Mouse (Mus musculus): ENCODE results near the gene 1700020N01Rik. TPM values are rescaled to one million over a fixed set of nuclear protein-coding genes. Genes with fewer than 3 reads are reported as not detected.

1700020N01Rik gene
- polyA plus RNA-seq, 1 experiment from 2014 or later, result not detected

DNA sequence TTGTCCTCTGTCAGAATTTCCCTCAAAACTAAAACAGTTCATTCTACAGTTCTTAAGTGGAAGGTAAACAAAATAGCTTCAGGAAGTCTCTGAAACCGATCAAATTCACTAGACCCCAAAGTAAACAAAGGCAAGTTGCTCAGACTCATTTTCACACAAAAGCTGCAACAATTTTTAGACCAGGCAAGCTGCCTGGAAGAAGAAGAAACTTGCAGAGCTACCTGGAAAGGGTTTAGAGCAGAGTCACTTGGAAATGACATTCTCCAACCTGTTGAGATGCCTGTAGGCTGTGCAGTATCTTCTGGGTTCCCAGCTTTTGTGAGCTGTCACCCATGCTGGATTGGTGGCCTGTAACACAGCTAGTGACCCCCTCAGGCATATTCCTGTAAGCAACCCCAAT lies 11.4 kb upstream of the 1700020N01Rik start:
- Histone ChIP-seq H3K27ac (replicated peaks; ENCODE audit: low read depth, low read length) (no peak overlapping the region), H3K9me3 (ENCODE audit: control insufficient read depth, low read length) (no peaks in the 10 kb centered on the region), H3K9ac (ENCODE audit: low read length) (no peak overlapping the region), H3K4me1 (ENCODE audit: control insufficient read depth, insufficient read depth, low read length) (no peaks in the 10 kb centered on the region), H3K4me2 (ENCODE audit: low read depth, severe bottlenecking) (no peak overlapping the region), H3K4me3 (ENCODE audit: low read depth, low read length) (no peak overlapping the region), H3K36me3 (ENCODE audit: control insufficient read depth, insufficient read depth, low read length) (no peaks in the 10 kb centered on the region), H3K27me3 (ENCODE audit: control insufficient read depth, insufficient read depth, low read length) (no peaks in the 10 kb centered on the region)
- DNase-seq (ENCODE audit: low spot score), result no peak
- 93% methylated on average over 1 of the region's 1 CpGs for WGBS
- no peak for ATAC-seq (ENCODE audit: insufficient number of reproducible peaks, low FRiP score, low TSS enrichment, low read depth)

DNA sequence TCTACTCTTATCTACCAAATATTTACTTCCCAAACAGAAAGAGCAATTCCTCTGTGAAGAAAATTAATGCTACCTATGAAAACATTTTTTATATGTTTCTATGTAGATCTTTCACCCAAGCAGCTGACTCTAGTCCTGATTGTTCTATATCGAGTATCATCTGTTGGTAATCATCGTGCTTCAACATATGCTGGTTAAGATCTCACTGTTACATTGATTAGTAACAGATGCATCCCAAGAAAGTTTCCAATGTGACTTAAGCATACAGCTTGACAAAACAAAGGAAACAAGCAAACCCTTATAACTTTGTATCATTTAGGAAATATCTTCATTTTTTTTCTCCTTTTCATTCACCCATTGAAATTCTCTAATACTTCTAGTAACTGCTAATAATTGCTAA lies 5.9 kb upstream of the 1700020N01Rik start:
- no peaks in the 10 kb centered on the region for H3K9me3 ChIP-seq (ENCODE audit: control insufficient read depth, low read length)
- ATAC-seq (ENCODE audit: insufficient number of reproducible peaks, low FRiP score, low TSS enrichment, low read depth), result no peak
- 44% methylated on average over 2 of the region's 2 CpGs for WGBS

DNA sequence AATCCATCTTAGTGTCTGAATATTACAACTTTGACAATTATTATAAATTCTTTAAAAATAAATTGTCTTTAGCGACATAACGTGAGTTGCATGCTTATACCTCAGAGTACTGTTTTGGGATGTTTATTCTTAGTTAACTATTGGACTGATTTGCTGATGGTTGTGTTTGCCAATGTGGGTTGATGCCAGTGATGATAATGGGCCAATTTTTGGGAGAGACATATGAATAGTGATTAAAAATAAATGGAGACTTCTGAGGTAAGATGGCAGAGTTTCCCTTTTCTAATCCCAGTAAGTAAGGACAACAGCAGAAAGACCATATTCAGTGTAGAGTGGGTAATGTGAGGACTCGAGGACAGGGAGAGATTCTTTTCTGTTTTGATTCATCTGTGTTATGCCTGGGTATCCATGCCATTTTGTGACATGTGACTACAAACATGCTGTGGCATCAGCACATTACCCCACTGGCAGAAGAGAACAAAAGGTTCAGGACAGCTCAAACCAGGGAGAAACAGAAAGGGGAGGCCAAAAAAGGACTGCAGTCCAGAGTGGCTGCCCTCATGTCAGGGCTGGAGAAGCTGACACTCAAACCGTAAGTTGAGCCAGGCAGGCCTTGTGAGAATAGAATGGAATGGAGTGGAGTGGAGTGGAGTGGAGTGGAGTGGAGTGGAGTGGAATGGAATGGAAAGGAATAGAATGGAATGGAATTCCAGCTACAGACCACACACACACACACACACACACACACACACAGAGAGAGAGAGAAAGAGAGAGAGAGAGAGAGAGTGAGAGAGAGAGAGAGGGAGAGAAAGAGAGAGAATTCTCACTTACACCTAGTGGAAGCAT lies 4.7 kb upstream of the 1700020N01Rik start:
- Histone ChIP-seq H3K27me3 (ENCODE audit: control insufficient read depth, insufficient read depth, low read length) (no peaks in the 10 kb centered on the region), H3K4me3 (ENCODE audit: low read depth, low read length) (no peak overlapping the region), H3K27ac (replicated peaks; ENCODE audit: low read depth, low read length) (no peak overlapping the region), H3K36me3 (ENCODE audit: control insufficient read depth, insufficient read depth, low read length) (no peaks in the 10 kb centered on the region), H3K4me2 (ENCODE audit: low read depth, severe bottlenecking) (no peak overlapping the region), H3K9ac (ENCODE audit: low read length) (no peak overlapping the region), H3K4me1 (ENCODE audit: control insufficient read depth, insufficient read depth, low read length) (no peaks in the 10 kb centered on the region), H3K9me3 (ENCODE audit: control insufficient read depth, low read length) (no peaks in the 10 kb centered on the region)
- no peak for ATAC-seq (ENCODE audit: insufficient number of reproducible peaks, low FRiP score, low TSS enrichment, low read depth)
- DNase-seq (ENCODE audit: low spot score), result no peak
- 90% methylated on average over 4 of the region's 4 CpGs for WGBS

More for the DNA sequence above, 5.9 kb upstream of the 1700020N01Rik start:
- no peak overlapping the region for H3K4me3 ChIP-seq (ENCODE audit: low read depth, low read length)
- no peaks in the 10 kb centered on the region for H3K36me3 ChIP-seq (ENCODE audit: control insufficient read depth, insufficient read depth, low read length)
- H3K27ac ChIP-seq (replicated peaks; ENCODE audit: low read depth, low read length), result no peak overlapping the region
- no peak overlapping the region for H3K4me2 ChIP-seq (ENCODE audit: low read depth, severe bottlenecking)
- no peaks in the 10 kb centered on the region for H3K4me1 ChIP-seq (ENCODE audit: control insufficient read depth, insufficient read depth, low read length)
- no peak for DNase-seq (ENCODE audit: low spot score)
- no peak overlapping the region for H3K9ac ChIP-seq (ENCODE audit: low read length)
- H3K27me3 ChIP-seq (ENCODE audit: control insufficient read depth, insufficient read depth, low read length), result no peaks in the 10 kb centered on the region

DNA sequence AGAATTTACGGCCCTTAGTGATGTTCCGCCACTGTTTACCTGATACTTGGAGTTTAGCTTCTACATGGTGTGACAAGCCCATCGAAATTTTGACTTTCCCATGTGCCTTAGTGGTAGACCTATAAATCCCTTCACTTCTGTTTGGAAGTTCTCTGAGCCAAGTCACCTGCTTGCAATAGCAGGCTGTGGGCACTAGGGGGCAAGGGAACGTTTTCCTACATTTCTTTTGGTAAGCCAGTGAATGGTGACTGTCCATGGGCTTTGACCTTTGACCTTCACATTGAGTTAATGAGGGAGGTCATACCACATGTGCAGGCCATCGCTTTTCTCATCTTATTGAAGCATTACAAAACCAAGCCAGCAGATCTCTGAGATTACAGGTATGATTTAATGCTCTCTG lies 8.0 kb downstream of the 1700020N01Rik start:
- Histone ChIP-seq H3K27ac (replicated peaks; ENCODE audit: low read depth, low read length) (no peak overlapping the region), H3K4me2 (ENCODE audit: low read depth, severe bottlenecking) (no peak overlapping the region), H3K27me3 (ENCODE audit: control insufficient read depth, insufficient read depth, low read length) (no peaks in the 10 kb centered on the region), H3K9me3 (ENCODE audit: control insufficient read depth, low read length) (no peaks in the 10 kb centered on the region), H3K9ac (ENCODE audit: low read length) (no peak overlapping the region), H3K4me3 (ENCODE audit: low read depth, low read length) (no peak overlapping the region), H3K4me1 (ENCODE audit: control insufficient read depth, insufficient read depth, low read length) (no peaks in the 10 kb centered on the region), H3K36me3 (ENCODE audit: control insufficient read depth, insufficient read depth, low read length) (no peaks in the 10 kb centered on the region)
- ATAC-seq (ENCODE audit: insufficient number of reproducible peaks, low FRiP score, low TSS enrichment, low read depth) (no peak), DNase-seq (ENCODE audit: low spot score) (peak; percentile 76)
- WGBS, result 44% methylated on average over 5 of the region's 5 CpGs

DNA sequence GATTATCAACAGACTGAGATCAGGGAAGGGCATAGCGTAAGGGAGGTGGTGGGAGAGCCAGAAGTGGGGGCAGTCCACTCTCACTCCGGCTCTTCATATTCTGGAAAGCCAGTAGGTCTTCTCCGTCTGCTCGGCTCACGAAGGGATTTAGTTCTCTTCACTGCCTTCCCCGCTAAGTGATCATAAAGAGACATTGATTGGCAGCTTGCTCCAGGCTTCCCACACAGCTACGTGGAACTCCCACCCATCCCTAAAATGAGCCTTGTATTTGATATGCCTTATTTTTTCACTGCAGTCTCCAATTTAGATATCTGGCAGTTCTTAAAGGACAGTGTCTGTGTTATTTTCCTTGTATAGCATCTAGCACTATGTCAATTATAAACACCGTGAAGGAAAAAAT lies 11.5 kb downstream of the 1700020N01Rik start:
- Histone ChIP-seq H3K9me3 (ENCODE audit: control insufficient read depth, low read length) (no peaks in the 10 kb centered on the region), H3K4me3 (ENCODE audit: low read depth, low read length) (no peak overlapping the region), H3K27me3 (ENCODE audit: control insufficient read depth, insufficient read depth, low read length) (no peaks in the 10 kb centered on the region), H3K36me3 (ENCODE audit: control insufficient read depth, insufficient read depth, low read length) (no peaks in the 10 kb centered on the region), H3K27ac (replicated peaks; ENCODE audit: low read depth, low read length) (no peak overlapping the region), H3K4me2 (ENCODE audit: low read depth, severe bottlenecking) (no peak overlapping the region), H3K4me1 (ENCODE audit: control insufficient read depth, insufficient read depth, low read length) (no peaks in the 10 kb centered on the region), H3K9ac (ENCODE audit: low read length) (no peak overlapping the region)
- 84% methylated on average over 8 of the region's 8 CpGs for WGBS
- ATAC-seq (ENCODE audit: insufficient number of reproducible peaks, low FRiP score, low TSS enrichment, low read depth), result no peak
- DNase-seq (ENCODE audit: low spot score), result no peak

DNA sequence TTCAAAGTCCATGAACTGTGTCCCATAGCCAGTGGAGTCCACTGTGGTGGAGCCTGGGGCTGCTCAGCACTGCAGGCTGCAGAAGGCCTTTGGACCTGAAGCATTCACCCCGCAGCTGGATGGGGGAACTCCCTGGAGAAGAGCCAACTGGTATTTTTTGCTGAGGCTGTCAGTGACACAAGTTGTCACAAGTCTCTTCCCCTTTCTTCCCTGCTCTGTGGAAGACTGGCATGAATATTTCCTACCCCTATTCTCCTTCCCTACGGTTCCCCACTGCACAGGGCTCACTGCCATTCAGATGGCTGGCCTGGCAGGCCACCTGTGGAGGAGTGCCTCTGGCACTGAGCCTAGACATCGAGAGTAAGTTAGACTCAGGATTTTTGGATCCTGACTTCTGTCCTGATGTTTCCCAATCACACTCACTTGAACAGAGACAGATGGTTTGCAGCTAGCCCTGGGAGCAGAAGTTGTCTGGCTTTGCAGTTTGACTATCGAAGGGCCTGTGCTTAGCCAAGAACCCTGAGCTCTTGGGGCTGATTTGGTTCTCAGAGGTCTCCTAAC lies 12.1 kb downstream of the 1700020N01Rik start:
- Histone ChIP-seq H3K4me3 (ENCODE audit: low read depth, low read length) (no peak overlapping the region), H3K9ac (ENCODE audit: low read length) (no peak overlapping the region), H3K9me3 (ENCODE audit: control insufficient read depth, low read length) (no peaks in the 10 kb centered on the region), H3K36me3 (ENCODE audit: control insufficient read depth, insufficient read depth, low read length) (no peaks in the 10 kb centered on the region), H3K4me1 (ENCODE audit: control insufficient read depth, insufficient read depth, low read length) (no peaks in the 10 kb centered on the region), H3K27ac (replicated peaks; ENCODE audit: low read depth, low read length) (no peak overlapping the region), H3K27me3 (ENCODE audit: control insufficient read depth, insufficient read depth, low read length) (no peaks in the 10 kb centered on the region), H3K4me2 (ENCODE audit: low read depth, severe bottlenecking) (no peak overlapping the region)
- WGBS, result 69% methylated on average over 4 of the region's 4 CpGs
- no peak for ATAC-seq (ENCODE audit: insufficient number of reproducible peaks, low FRiP score, low TSS enrichment, low read depth)
- DNase-seq (ENCODE audit: low spot score), result no peak

DNA sequence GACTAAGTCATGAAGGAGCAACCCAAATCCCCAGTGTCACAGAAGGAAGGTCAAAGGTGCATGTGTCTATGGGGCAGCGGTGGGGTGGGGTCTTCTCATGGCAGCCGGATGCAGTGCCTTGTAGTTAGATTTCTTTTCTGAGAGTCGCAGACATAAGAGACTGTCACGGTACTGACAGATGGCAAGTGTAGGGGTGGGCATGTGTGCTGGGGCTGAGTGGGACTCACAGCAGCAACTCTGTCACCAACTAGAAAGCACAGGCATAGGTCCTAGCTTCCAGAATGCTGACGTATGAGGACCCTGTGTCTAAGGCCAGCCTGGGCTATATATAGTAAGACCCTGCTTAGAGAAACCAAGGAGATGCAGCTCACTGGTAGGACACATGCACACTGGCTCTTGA lies 12.7 kb downstream of the 1700020N01Rik start:
- H3K4me2 ChIP-seq (ENCODE audit: low read depth, severe bottlenecking), result no peak overlapping the region
- no peak overlapping the region for H3K9ac ChIP-seq (ENCODE audit: low read length)
- DNase-seq (ENCODE audit: low spot score) (no peak), ATAC-seq (ENCODE audit: insufficient number of reproducible peaks, low FRiP score, low TSS enrichment, low read depth) (no peak)
- no peaks in the 10 kb centered on the region for H3K9me3 ChIP-seq (ENCODE audit: control insufficient read depth, low read length)
- no peak overlapping the region for H3K27ac ChIP-seq (replicated peaks; ENCODE audit: low read depth, low read length)
- no peaks in the 10 kb centered on the region for H3K27me3 ChIP-seq (ENCODE audit: control insufficient read depth, insufficient read depth, low read length)
- WGBS, result 82% methylated on average over 5 of the region's 5 CpGs
- no peaks in the 10 kb centered on the region for H3K4me1 ChIP-seq (ENCODE audit: control insufficient read depth, insufficient read depth, low read length)
- H3K36me3 ChIP-seq (ENCODE audit: control insufficient read depth, insufficient read depth, low read length), result no peaks in the 10 kb centered on the region
- no peak overlapping the region for H3K4me3 ChIP-seq (ENCODE audit: low read depth, low read length)

DNA sequence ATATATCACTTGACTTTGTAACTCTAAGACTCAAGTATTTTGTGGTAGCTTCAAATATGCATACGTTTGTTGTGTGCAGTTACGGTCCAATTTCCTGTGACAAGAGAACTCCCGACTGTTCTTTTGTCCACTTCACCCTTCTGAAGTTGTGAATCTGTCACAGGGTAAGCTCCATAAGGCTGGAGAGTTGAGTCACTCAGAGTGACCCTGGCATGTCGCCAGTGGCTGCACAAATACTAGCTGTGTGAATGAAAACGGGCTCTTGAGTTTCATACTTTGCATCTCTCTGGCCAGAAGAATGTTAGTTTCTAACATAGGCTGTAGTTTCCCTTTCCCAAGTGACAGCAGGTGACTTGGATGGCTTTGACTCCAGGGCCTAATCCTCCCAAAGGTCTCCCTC lies 14.0 kb downstream of the 1700020N01Rik start:
- Histone ChIP-seq H3K4me1 (ENCODE audit: control insufficient read depth, insufficient read depth, low read length) (no peaks in the 10 kb centered on the region), H3K36me3 (ENCODE audit: control insufficient read depth, insufficient read depth, low read length) (no peaks in the 10 kb centered on the region), H3K27me3 (ENCODE audit: control insufficient read depth, insufficient read depth, low read length) (no peaks in the 10 kb centered on the region), H3K9me3 (ENCODE audit: control insufficient read depth, low read length) (no peaks in the 10 kb centered on the region), H3K4me3 (ENCODE audit: low read depth, low read length) (no peak overlapping the region), H3K27ac (replicated peaks; ENCODE audit: low read depth, low read length) (no peak overlapping the region), H3K4me2 (ENCODE audit: low read depth, severe bottlenecking) (no peak overlapping the region), H3K9ac (ENCODE audit: low read length) (no peak overlapping the region)
- ATAC-seq (ENCODE audit: insufficient number of reproducible peaks, low FRiP score, low TSS enrichment, low read depth), result no peak
- WGBS, result 85% methylated on average over 5 of the region's 5 CpGs
- no peak for DNase-seq (ENCODE audit: low spot score)

Data from limb, embryonic 11.5 days (tissue).